Mouse (Mus musculus) right cerebral cortex, adult 18-20 months (tissue): ENCODE data around the gene Prdm5.

Experiments used
- DNase-seq: peaks from one replicate; pipeline ENCODE4 v3.0.0; 2022; ENCODE audit warnings: mixed read lengths

The Prdm5 gene

GRCm38 (mm10) chr6:65935566-65936281, 156.9 kb downstream of the Prdm5 start:
- no peak for DNase-seq

- DNase-seq, result peak; percentile 4
Observed at GRCm38 (mm10) chr6:65950492-65950891, 171.7 kb downstream of the Prdm5 start.

- no peak for DNase-seq
Observed at GRCm38 (mm10) chr6:65952309-65952708, 173.5 kb downstream of the Prdm5 start, which contains the start of gene 4930544G11Rik. Gene 4930544G11Rik, plus strand, starts transcription at chr6:65952609.

- no peak for DNase-seq
Observed at GRCm38 (mm10) chr6:65969386-65970111, 190.8 kb downstream of the Prdm5 start.

- no peak for DNase-seq
Observed at GRCm38 (mm10) chr6:65970410-65970809, 191.6 kb downstream of the Prdm5 start.
